Mouse (Mus musculus) adrenal gland, postnatal 14 days (tissue): ENCODE data around the gene Aph1b. TPM values are rescaled to one million over a fixed set of nuclear protein-coding genes. Genes with fewer than 3 reads are reported as not detected.

ENCODE experiments used
- DNase-seq: peaks from one replicate; pipeline ENCODE4 v3.0.0; 2021; ENCODE audit warnings: mixed read lengths
- total RNA-seq: library from RNA; stranded (reverse); gene quantifications from 2 replicates; pipeline ENCODE4 v1.2.3, GENCODE M21; 2021

Aph1b gene
- total RNA-seq, 1 experiment from 2014 or later: 3.7 TPM

DNA sequence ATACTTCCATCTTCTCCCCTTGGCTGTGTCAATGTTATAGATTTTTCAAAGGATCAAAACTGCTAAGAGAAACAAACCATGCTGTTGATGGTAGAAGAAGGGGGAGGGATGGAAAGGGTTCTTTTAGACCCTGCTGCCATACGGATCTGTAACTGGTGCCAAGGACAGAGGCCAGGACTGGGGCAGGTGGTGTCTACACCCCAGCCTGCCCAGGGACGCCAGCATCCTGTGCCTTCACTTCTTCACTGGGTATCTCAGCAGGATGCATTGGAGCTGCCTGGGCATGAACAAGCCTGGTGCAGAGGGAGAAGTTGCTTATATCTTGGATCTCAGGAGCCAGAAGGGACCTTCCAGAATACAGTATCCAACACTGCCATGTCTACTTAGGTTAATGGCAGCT lies 50.8 kb downstream of the Aph1b start:
- no peak for DNase-seq

DNA sequence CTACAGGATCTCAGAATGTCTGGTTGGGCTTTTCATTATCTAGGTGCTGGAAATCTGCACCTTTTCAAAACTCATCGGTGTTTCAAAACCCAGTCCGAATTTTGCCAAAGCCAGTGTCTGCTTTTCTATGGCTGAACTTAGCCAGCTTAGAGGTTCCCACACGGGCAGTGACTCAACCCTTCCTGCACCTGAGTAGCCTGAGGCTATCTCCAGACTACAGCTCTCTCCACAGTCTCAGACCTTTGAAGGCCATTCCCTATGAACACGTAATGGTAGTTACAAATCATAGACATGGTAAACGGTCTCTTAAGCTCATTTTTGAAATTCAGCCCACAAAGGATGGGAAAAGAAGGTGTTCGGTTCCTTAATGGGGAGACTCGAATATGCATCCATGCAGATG lies 55.8 kb downstream of the Aph1b start:
- DNase-seq: no peak

DNA sequence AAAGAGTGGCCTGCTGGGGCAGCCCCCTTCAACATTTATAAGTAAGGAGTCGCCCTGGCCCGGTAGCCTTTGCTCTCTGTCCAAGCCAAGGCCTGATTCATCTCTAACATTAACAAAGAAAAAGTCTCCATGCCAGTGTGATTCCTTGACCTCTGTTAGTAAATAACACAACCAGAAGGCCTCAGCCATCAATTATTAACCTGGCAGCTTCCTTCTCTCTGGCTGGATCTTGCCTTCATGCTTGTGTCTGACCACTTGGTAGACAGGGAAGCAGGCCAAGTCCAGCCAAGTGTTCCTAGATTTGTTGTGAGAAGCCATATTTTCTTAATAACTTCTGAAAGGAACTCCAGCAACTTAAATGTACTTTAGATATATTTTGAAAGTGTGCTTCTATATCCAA lies 58.7 kb downstream of the Aph1b start:
- DNase-seq: peak; percentile 20

DNA sequence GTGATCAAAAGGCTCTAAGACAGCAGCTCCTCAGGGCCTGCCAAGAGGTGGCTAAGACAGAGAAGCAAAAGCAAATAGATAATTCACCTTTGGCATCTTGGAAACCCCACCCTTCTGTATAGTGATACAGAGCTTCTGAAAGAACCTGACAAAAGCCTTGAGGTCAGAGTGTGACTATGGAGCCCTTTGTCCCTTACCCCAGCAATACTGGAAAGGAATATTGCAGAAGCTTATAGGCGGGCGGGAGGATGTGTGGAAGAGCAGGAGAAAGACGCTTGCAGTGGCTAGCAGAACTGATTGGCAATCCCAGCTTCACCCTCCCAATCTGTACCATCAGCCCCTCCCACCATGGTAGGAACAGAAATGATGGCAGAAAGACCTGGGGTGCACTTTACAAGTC lies 59.3 kb downstream of the Aph1b start:
- no peak for DNase-seq

DNA sequence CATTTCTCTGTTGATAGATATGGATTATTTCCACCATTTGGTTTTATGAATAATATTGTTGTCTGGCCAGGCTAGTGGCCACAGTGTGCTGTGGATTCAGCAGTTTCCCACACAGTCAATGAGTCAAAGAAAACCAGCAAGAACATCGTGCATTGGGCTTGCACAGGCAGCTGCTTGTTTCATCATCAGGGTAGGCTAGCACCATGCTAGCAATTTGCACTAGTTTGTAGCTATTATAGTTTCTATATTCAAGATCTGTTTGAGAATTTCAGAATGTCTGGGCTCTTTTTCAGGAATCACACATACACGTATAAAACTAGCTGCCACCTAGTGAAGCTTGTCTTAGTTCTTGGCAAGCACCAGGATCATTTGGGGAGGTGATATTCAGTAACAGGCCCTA lies 60.2 kb downstream of the Aph1b start:
- DNase-seq: no peak

DNA sequence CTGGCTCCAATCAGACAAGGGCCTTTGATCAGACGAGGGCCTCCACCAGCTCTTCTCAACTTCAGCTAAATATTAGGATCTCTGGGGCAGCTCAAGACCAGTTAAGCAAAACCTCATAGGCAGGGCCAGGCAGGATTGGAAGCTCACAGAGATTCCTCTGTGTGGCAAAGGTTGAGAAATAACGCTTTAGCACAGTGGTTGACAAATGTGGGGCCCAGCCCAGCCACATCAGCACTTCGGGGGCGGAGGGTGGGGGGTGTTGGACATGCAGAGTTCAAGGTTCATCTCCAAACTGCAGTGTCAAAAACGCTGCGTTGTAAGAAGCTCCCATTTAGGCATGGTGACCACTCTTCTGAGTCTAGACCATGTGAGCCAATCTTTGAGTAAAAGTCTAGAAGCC lies 60.7 kb downstream of the Aph1b start:
- no peak for DNase-seq

DNA sequence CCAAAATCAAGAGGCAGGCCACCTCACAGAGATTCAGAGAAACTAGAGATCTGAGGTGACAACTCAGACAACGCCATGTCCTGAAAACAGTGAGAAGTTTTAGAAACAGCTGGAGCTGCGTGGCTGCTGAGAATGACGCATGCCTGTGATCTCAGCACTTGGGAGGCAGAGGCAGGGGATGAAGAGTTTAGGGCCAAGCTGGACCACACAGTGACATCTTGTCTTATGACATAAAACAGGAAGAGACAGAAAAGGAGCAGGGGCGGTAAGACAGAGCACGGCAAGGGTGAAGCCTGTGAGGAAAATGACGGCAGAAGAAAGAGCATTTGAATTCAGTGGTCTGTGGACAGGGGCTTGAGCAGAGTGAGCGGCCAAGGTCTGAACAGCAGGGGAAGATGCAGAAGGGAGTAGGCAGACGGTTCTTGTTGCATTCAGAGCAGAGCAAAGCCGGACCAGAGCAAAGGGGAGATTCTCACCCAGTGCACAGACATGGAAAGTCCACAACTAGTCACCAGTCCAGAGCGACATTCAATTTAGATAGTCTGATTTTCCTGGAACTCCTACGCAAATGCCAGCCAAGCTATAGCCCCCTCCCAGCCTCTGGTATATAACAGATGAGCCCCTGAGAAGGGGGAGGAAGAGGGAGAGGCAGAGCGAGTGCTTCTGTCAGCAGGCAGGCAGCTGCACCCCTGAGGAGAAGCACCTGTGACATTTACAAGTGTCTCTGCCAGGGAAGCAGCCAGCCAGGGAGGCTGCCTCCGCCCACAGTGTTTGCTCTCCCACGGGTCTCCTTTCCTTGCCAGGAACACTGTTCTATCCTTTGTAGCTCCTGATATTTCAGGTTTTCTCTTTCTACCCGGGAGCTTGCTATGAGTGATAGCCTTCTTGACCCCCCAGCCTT lies 62.2 kb downstream of the Aph1b start:
- DNase-seq: peak; percentile 29

DNA sequence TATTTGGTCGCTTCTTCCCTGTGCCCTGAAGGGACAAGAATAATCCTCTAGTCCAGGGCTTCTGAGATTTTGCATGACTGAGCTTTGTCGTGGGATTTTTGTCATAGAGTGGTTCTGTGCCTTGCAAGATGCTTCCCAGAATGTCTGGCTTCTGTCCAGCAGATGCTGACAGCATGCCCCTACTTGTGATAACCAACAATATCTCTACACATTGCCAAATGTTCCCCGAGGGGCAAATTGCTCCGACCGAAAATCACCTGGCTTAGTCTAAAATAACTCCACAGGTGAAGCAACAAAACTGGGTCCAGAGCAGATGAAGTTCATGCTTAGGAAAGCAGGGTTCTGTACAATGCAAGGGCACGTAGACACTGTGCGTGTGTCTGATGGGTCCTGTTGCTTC lies 64.0 kb downstream of the Aph1b start:
- no peak for DNase-seq

DNA sequence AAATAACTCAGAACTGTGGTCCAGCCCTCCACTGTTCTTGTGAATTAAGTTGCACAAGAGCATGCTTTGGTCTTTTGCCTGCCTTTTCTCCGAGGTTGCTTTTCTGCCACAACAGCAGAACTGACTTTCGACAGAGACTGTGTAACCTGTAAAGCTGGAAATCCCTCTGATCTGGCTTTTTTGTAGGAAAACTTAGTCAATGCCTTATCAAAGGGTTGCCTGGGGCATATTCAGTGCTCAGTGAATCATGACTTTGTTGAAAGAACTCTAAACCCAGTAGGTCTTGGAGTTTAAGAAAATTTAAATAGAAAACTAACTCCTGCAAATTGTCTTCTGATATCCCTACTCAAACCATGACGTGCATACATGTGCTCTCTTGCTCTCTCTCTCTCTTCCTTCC lies 64.7 kb downstream of the Aph1b start:
- DNase-seq: no peak

DNA sequence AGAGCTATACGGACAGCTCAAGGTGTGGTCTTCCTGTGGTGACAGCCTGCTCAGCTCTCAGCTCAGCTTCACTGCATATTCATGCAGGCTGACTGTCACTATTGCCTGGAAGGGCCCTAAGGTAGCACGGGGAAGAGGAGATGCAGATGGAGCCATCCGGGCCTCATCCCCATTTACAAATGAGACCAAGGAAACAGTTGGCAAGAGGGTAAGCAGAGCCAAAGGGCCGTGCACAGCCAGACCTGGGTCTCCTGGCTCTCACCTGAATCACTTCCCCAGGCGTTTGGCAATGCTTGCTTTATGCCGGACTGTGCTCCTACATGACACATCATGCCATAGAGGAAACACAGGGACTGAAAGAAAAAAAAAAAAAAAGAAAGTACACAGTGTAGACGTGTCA lies 68.0 kb downstream of the Aph1b start:
- no peak for DNase-seq

DNA sequence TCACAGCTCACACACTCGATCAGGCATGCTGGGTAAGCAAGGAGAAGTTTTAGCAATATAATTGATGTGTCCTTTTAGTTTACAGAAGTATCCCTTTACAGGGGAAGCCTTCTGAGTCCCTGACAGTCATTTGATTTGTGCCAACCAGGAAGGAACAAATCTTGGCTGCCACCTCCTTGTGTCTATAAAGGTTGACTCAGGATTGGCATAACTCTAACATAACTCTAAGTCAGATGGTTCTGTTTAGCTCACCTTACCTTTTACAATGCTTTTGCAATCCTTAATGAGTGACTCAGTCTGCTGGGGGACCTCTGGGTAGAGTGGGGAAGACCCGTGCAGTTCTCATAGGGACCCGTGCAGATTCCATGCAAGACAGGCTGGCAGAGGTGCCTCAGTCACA lies 69.7 kb downstream of the Aph1b start:
- DNase-seq: no peak

Other genes with a start within 250 kb of the Aph1b start
- gene Usp3, start 202.3 kb downstream of the Aph1b start, total RNA-seq: 40.6 and 46.3 TPM in 2 replicates
- gene Car12, start 81.8 kb downstream of the Aph1b start, total RNA-seq: 0.33 and 0.49 TPM in 2 replicates
- gene Gm10647, start 1.5 kb upstream of the Aph1b start, total RNA-seq: 0.30 TPM in 1 of 2 replicates, not detected in the other
- 7.9 and 8.0 TPM in 2 replicates for gene Aph1c, start 39.2 kb upstream of the Aph1b start, total RNA-seq
- 19.1 and 23.1 TPM in 2 replicates for gene Rab8b, start 124.2 kb upstream of the Aph1b start, total RNA-seq
- 291 and 304 TPM in 2 replicates for gene Rps27l, start 150.6 kb upstream of the Aph1b start, total RNA-seq
- gene Lactb, start 180.0 kb upstream of the Aph1b start, total RNA-seq: 19.1 and 20.8 TPM in 2 replicates